Mouse (Mus musculus) heart, adult 18-20 months (tissue): ENCODE results near the gene Gm20870. TPM values are rescaled to one million over a fixed set of nuclear protein-coding genes. Genes with fewer than 3 reads are reported as not detected.
"Not testable (repeated sequence)": the region's sequence is repeated elsewhere in the genome, so short reads cannot be mapped to it uniquely, and the experiment has no call there.

ENCODE experiments used
- DNase-seq, 2 experiments: peaks; one replicate each; pipeline ENCODE4 v3.0.0; 2021 to 2022; ENCODE audit warnings: mixed read lengths in 1 of 2
- long read RNA-seq, 2 experiments: library from polyadenylated mRNA; stranded (forward); transcript quantifications; one replicate each; pipeline ENCODE4 v2.0.0; 2021
- total RNA-seq, 2 experiments: library from RNA; stranded (reverse); gene quantifications; 2 replicates each; pipeline ENCODE4 v1.2.3; 2021

Gm20870 gene
- not detected for total RNA-seq
- long read RNA-seq, experiment 1, result 0 reads
- long read RNA-seq, experiment 2, result 0 reads

GRCm38 (mm10) chrY:71691743-71692142, at the start of gene Gm20870:
Gm20870 (plus strand) TSS chrY:71692043.
- not testable (repeated sequence) for DNase-seq

Other genes with a start within 250 kb of the Gm20870 start
- gene Gm20869, start 222.6 kb upstream of the Gm20870 start, total RNA-seq, result not detected